Mouse (Mus musculus) myocyte (in vitro differentiated cells): ENCODE measurements around the gene Pilrb1.

Experiments used
- E2F4 ChIP-seq: IDR thresholded peaks from one replicate; pipeline ENCODE4 v1.6.1; 2011; ENCODE audit warnings: mild to moderate bottlenecking, control low read depth, moderate library complexity; ENCODE audit not compliant: insufficient read depth
- MAX ChIP-seq: IDR thresholded peaks from one replicate; pipeline ENCODE4 v1.6.1; 2011; ENCODE audit warnings: low read depth, mild to moderate bottlenecking, control low read depth
- POLR2A ChIP-seq: IDR thresholded peaks from one replicate; pipeline ENCODE4 v1.6.1; 2011; ENCODE audit warnings: low read depth, mild to moderate bottlenecking, control low read depth, moderate library complexity; ENCODE audit not compliant: insufficient read length
- POLR2AphosphoS2 ChIP-seq: IDR thresholded peaks from one replicate; pipeline ENCODE4 v1.6.1; 2011; ENCODE audit warnings: low read depth, control low read depth; ENCODE audit not compliant: insufficient read length
- REST ChIP-seq: IDR thresholded peaks from one replicate; pipeline ENCODE4 v1.6.1; 2011; ENCODE audit warnings: mild to moderate bottlenecking, control low read depth, moderate library complexity; ENCODE audit not compliant: insufficient read depth, insufficient read length
- TCF3 ChIP-seq: IDR thresholded peaks from one replicate; pipeline ENCODE4 v1.6.1; 2011; ENCODE audit warnings: low read depth, control low read depth; ENCODE audit not compliant: insufficient read length
- USF1 ChIP-seq: IDR thresholded peaks from one replicate; pipeline ENCODE4 v1.6.1; 2011; ENCODE audit warnings: low read depth, mild to moderate bottlenecking, control low read depth, moderate library complexity

- TF ChIP-seq MAX (no peak), POLR2AphosphoS2 (no peak), USF1 (no peak), POLR2A (no peak), TCF3 (no peak), REST (no peak), E2F4 (no peak)
Measured at GRCm38 (mm10) chr5:137882922-137883321, 25.0 kb upstream of the Pilrb1 start.
